Comparison of ENCODE assay signal across 25 mouse cellular contexts in the genomic region with DNA sequence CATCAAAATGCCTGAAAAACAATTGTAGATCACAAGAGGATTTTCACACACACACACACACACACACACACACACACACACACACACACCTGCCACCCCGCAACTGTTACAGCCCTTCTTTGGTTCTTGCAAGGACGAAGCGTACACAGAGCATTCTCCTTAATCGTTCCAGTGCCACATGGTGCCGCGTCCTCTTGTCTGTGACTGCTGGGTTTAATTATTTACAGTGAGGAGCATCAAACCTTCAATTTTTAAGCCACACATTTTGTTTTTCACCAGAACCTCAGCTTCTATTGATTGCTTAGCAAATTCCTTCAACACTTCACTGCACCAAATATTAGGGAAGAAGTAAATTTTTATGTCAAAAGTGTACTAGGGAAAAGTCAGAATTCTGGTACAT. TPM values are rescaled to one million over a fixed set of nuclear protein-coding genes. Genes with fewer than 3 reads are reported as not detected.
DNase-seq lines count a peak whose midpoint lies in the region; ATAC-seq and TF ChIP-seq lines count a peak whose summit lies in the region.
"Had no signal": no experiment of that assay in that cellular context is flagged by ENCODE, and none has a peak within 500 bp of the region (broad histone marks: within the 10 kb centered on the region; RNA-seq: fewer than 3 reads in every experiment).

No protein-coding gene starts in this region.

- DNase-seq in kidney, adult 11 months: peak; percentile 61
- peak; percentile 59 to 77 for DNase-seq in kidney, adult 8-10 months
- no peak for DNase-seq in kidney, postnatal 0 days (ENCODE audit: low spot score)
- peak; percentile 59 to 75 for DNase-seq in kidney, postnatal 36 days
- DNase-seq: adrenal gland, postnatal 14 days; cerebellum, adult 11-12 months; cerebellum, adult 9-11 months; cerebellum, postnatal 36 days; forebrain, postnatal 0 days; gastrocnemius, adult 2 months; gastrocnemius, postnatal 25 days; heart, adult 18-20 months; heart, postnatal 14 days had no signal

- H3K4me3 ChIP-seq in kidney, embryonic 14.5 days (ENCODE audit: low read length): no peak overlapping the region
- H3K4me3 ChIP-seq in kidney, postnatal 0 days (replicated peaks; ENCODE audit: low read depth, low read length): no peak overlapping the region
- no peak overlapping the region for H3K4me3 ChIP-seq in forebrain, embryonic 16.5 days (replicated peaks; ENCODE audit: low read length)
- H3K4me3 ChIP-seq: embryonic facial prominence, embryonic 13.5 days; forebrain, embryonic 12.5 days; gastrocnemius, adult 2 months; heart, embryonic 15.5 days; hindbrain, embryonic 13.5 days had no signal

- H3K9me3 ChIP-seq in kidney, embryonic 14.5 days (ENCODE audit: control insufficient read depth, low read length): no peaks in the 10 kb centered on the region
- H3K9me3 ChIP-seq in kidney, postnatal 0 days (replicated peaks; ENCODE audit: low read length): no peaks in the 10 kb centered on the region
- H3K9me3 ChIP-seq in forebrain, embryonic 16.5 days (ENCODE audit: control insufficient read depth, low read length): no peaks in the 10 kb centered on the region
- H3K9me3 ChIP-seq: embryonic facial prominence, embryonic 13.5 days; forebrain, embryonic 12.5 days; heart, embryonic 15.5 days; hindbrain, embryonic 13.5 days had no signal

- H3K27me3 ChIP-seq in kidney, embryonic 14.5 days (ENCODE audit: control insufficient read depth, insufficient read depth, low read length): no peaks in the 10 kb centered on the region
- no peaks in the 10 kb centered on the region for H3K27me3 ChIP-seq in kidney, postnatal 0 days (ENCODE audit: insufficient read depth, low read length)
- no peaks in the 10 kb centered on the region; the same call in 1 of the 2 replicates for H3K27me3 ChIP-seq in forebrain, embryonic 16.5 days (replicated peaks; ENCODE audit: control insufficient read depth, insufficient read depth, low read length)
- H3K27me3 ChIP-seq: embryonic facial prominence, embryonic 13.5 days; heart, embryonic 15.5 days; hindbrain, embryonic 13.5 days had no signal

- no peak overlapping the region for H3K4me2 ChIP-seq in kidney, embryonic 14.5 days (replicated peaks; ENCODE audit: low read depth, low read length)
- no peak overlapping the region for H3K4me2 ChIP-seq in kidney, postnatal 0 days (ENCODE audit: low read length)
- H3K4me2 ChIP-seq in forebrain, embryonic 16.5 days (ENCODE audit: low read length): no peak overlapping the region
- H3K4me2 ChIP-seq: embryonic facial prominence, embryonic 13.5 days; forebrain, embryonic 12.5 days; heart, embryonic 11.5 days; heart, embryonic 15.5 days; hindbrain, embryonic 13.5 days had no signal

- 78% methylated on average over 6 of the region's 6 CpGs for WGBS in kidney, embryonic 14.5 days
- WGBS in kidney, postnatal 0 days: 47% methylated on average over 6 of the region's 6 CpGs
- WGBS in forebrain, embryonic 16.5 days: 81% methylated on average over 6 of the region's 6 CpGs

- no peaks in the 10 kb centered on the region for H3K36me3 ChIP-seq in kidney, embryonic 14.5 days (ENCODE audit: control insufficient read depth, insufficient read depth, low read length)
- no peaks in the 10 kb centered on the region for H3K36me3 ChIP-seq in kidney, postnatal 0 days (ENCODE audit: insufficient read depth, low read length)
- no peaks in the 10 kb centered on the region for H3K36me3 ChIP-seq in forebrain, embryonic 16.5 days (ENCODE audit: control insufficient read depth, insufficient read depth)
- H3K36me3 ChIP-seq: embryonic facial prominence, embryonic 13.5 days; forebrain, embryonic 12.5 days; heart, embryonic 15.5 days; hindbrain, embryonic 13.5 days had no signal

- TF ChIP-seq CTCF in kidney, postnatal 0 days (IDR thresholded peaks at IDR 0.05; ENCODE audit: low read depth): no peak

- ATAC-seq in kidney, embryonic 14.5 days (ENCODE audit: low FRiP score, low TSS enrichment): no peak
- 0 out of 2 replicates have a peak, but pooled peaks have one; percentile 40 for ATAC-seq in kidney, postnatal 0 days (replicated peaks; ENCODE audit: low FRiP score, low read depth)
- no peak for ATAC-seq in granulocyte monocyte progenitor cell, adult 5-6 weeks (replicated peaks; ENCODE audit: poor library complexity, severe bottlenecking)
- ATAC-seq in forebrain, embryonic 16.5 days: no peak
- ATAC-seq in frontal cortex, adult (ENCODE audit: low TSS enrichment): no peak
- ATAC-seq: activated CD4-positive, CD25-positive, alpha-beta regulatory T cell, adult 4 months; forebrain, postnatal 0 days had no signal

- H3K9ac ChIP-seq in kidney, embryonic 14.5 days (ENCODE audit: low read depth, low read length): no peak overlapping the region
- no peak overlapping the region for H3K9ac ChIP-seq in kidney, postnatal 0 days (ENCODE audit: low read depth, low read length)
- no peak overlapping the region for H3K9ac ChIP-seq in forebrain, embryonic 16.5 days (replicated peaks; ENCODE audit: low read depth, low read length)
- H3K9ac ChIP-seq: embryonic facial prominence, embryonic 13.5 days; forebrain, embryonic 12.5 days; forebrain, postnatal 0 days; heart, embryonic 15.5 days; hindbrain, embryonic 13.5 days had no signal

- no peaks in the 10 kb centered on the region for H3K4me1 ChIP-seq in kidney, embryonic 14.5 days (ENCODE audit: control insufficient read depth, insufficient read depth, low read length)
- no peaks in the 10 kb centered on the region for H3K4me1 ChIP-seq in kidney, postnatal 0 days (replicated peaks; ENCODE audit: insufficient read depth, low read length)
- no peaks in the 10 kb centered on the region for H3K4me1 ChIP-seq in forebrain, embryonic 16.5 days (replicated peaks; ENCODE audit: control insufficient read depth, insufficient read depth, low read length)
- H3K4me1 ChIP-seq: embryonic facial prominence, embryonic 13.5 days; heart, embryonic 15.5 days; hindbrain, embryonic 13.5 days had no signal

- H3K27ac ChIP-seq in kidney, embryonic 14.5 days (ENCODE audit: low read depth, low read length): no peak overlapping the region
- no peak overlapping the region for H3K27ac ChIP-seq in kidney, postnatal 0 days
- no peak overlapping the region for H3K27ac ChIP-seq in forebrain, embryonic 16.5 days (ENCODE audit: low read length)
- H3K27ac ChIP-seq: embryonic facial prominence, embryonic 13.5 days; forebrain, embryonic 12.5 days; gastrocnemius, adult 2 months; heart, embryonic 15.5 days; hindbrain, embryonic 13.5 days had no signal

RNA-seq across cellular contexts. Expression of a gene that starts 15.3 kb away (rescaled TPM):
- 5.6 and 13.8 TPM in 2 replicates for polyA plus RNA-seq in kidney, embryonic 14.5 days (2014; fragmentation: Nextera tagmentation; extraction: Ambion mirVana)
- polyA plus RNA-seq in kidney, postnatal 0 days (2015; fragmentation: Nextera tagmentation; extraction: Ambion mirVana): 37.5 TPM in 2 replicates
- not detected in 2 replicates for total RNA-seq in granulocyte monocyte progenitor cell, adult 5-6 weeks (2014; fragmentation: Nextera tagmentation)
- 0.22 TPM in 1 of 2 replicates, not detected in the other for total RNA-seq in granulocyte monocyte progenitor cell, adult 5-6 weeks (2017)
- polyA plus RNA-seq in forebrain, embryonic 16.5 days (2015; fragmentation: Nextera tagmentation; extraction: Ambion mirVana): 0.27 and 0.30 TPM in 2 replicates
- total RNA-seq: gastrocnemius, adult 2 months; gastrocnemius, postnatal 25 days; hematopoietic stem cell, adult 5-6 weeks; MEL had no signal
